Mouse (Mus musculus): ENCODE data around the gene Klb. TPM values are rescaled to one million over a fixed set of nuclear protein-coding genes. Genes with fewer than 3 reads are reported as not detected.
"Not testable (repeated sequence)": the region's sequence is repeated elsewhere in the genome, so short reads cannot be mapped to it uniquely, and the experiment has no call there.

The Klb gene
- polyA plus RNA-seq (2014; fragmentation: Nextera tagmentation; extraction: Ambion mirVana) = 0.08 and 0.13 TPM in 2 replicates

DNA sequence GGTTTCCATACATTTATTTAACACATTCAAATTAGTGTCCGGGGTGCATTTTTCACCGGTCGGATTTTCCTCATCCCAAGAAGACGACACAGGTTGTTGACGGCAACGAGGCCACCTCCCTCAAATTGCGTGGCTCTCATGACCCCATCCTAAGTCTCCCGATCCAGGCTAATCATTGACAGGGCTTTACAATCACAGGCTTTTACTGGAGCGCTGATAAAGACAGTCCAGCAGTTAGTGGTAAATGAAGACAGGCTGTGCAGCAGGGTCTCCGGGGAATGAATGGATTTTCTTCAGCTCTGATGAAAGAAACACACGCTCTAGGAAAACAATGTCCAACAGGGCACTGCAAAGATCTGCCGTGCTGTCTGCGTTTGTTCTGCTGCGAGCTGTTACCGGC is at the start of gene Klb:
Klb (plus strand) TSS at position 147 of the 400 bp plus-strand sequence.
- H3K4me3 ChIP-seq (ENCODE audit: low read depth, low read length) = peak within 1 kb of the TSS; percentile 14; the same call in 1 of the 2 replicates
- H3K36me3 ChIP-seq (ENCODE audit: control insufficient read depth, insufficient read depth, low read length) = no peaks in the 10 kb centered on the region
- H3K4me2 ChIP-seq (ENCODE audit: low read depth, low read length) = peak within 1 kb of the TSS; percentile 47
- H3K4me1 ChIP-seq (ENCODE audit: control insufficient read depth, insufficient read depth, low read length) = no peaks in the 10 kb centered on the region
- no peaks in the 10 kb centered on the region for H3K27me3 ChIP-seq (ENCODE audit: control insufficient read depth, insufficient read depth, low read length)
- ATAC-seq (ENCODE audit: low read depth) = no peak
- no peak within 1 kb of the TSS for H3K27ac ChIP-seq (ENCODE audit: low read depth, low read length)
- H3K9me3 ChIP-seq (ENCODE audit: control insufficient read depth, low read length) = no peaks in the 10 kb centered on the region
- no peak within 1 kb of the TSS for H3K9ac ChIP-seq (replicated peaks; ENCODE audit: low read depth, low read length)
- 10% methylated on average over 15 of the region's 15 CpGs for WGBS

DNA sequence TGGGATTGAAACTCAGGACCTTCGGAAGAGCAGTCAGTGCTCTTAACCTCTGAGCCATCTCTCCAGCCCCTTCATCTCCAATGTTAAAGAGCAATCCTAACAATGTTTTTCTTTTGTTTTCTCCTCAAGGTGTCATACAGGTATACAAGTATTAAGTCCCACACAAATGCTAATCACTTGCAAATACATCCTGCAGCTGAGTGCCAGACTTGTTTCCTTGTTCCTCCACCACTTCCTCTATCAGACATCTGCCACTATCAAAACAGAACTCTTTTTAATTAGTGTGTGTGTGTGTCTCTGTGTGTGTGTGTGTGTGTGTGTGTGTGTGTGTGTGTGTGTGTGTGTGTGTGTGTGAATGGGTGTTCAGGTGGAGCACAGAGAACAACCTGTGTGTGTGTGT is 48.5 kb upstream of the Klb start:
- not testable (repeated sequence) for H3K9ac ChIP-seq (replicated peaks; ENCODE audit: low read depth, low read length); H3K4me3 ChIP-seq (ENCODE audit: low read depth, low read length); H3K4me2 ChIP-seq (ENCODE audit: low read depth, low read length); H3K27ac ChIP-seq (ENCODE audit: low read depth, low read length); H3K4me1 ChIP-seq (ENCODE audit: control insufficient read depth, insufficient read depth, low read length); H3K36me3 ChIP-seq (ENCODE audit: control insufficient read depth, insufficient read depth, low read length); H3K27me3 ChIP-seq (ENCODE audit: control insufficient read depth, insufficient read depth, low read length); H3K9me3 ChIP-seq (ENCODE audit: control insufficient read depth, low read length); ATAC-seq (ENCODE audit: low read depth)
- 90% methylated on average over 1 of the region's 1 CpGs for WGBS

- Histone ChIP-seq H3K9ac (replicated peaks; ENCODE audit: low read depth, low read length) (no peak overlapping the region), H3K4me1 (ENCODE audit: control insufficient read depth, insufficient read depth, low read length) (no peaks in the 10 kb centered on the region), H3K27ac (ENCODE audit: low read depth, low read length) (no peak overlapping the region), H3K4me3 (ENCODE audit: low read depth, low read length) (no peak overlapping the region), H3K4me2 (ENCODE audit: low read depth, low read length) (no peak overlapping the region), H3K36me3 (ENCODE audit: control insufficient read depth, insufficient read depth, low read length) (peaks cover 6% of the 10 kb centered on the region; the same call in 1 of the 2 replicates), H3K9me3 (ENCODE audit: control insufficient read depth, low read length) (no peaks in the 10 kb centered on the region), H3K27me3 (ENCODE audit: control insufficient read depth, insufficient read depth, low read length) (no peaks in the 10 kb centered on the region)
- no peak for ATAC-seq (ENCODE audit: low read depth)
- 93% methylated on average over 9 of the region's 9 CpGs for WGBS
These were observed 48.0 kb upstream of the Klb start for GRCm38 (mm10) chr5:65300121-65300520.

DNA sequence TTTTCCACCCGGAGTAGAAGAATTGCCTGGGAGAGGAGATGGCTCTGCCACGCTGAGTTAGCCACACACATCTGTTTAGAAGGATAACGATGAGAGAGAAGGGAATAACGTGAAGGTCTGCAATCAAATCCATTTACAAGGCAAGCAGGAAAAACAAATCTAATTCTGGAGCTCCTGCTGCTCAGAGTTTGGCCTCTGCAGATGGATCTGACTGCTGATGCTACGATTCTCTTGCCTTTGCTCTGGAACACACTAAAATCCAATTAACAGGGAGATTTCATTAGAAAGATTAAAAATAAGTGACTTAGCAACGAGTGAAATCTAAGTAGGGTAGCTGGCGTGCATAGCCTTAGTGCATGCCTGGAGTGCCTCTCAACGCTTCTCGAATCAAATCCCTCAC is 42.6 kb upstream of the Klb start:
- Histone ChIP-seq H3K4me2 (ENCODE audit: low read depth, low read length) (no peak overlapping the region), H3K4me3 (ENCODE audit: low read depth, low read length) (no peak overlapping the region), H3K9ac (replicated peaks; ENCODE audit: low read depth, low read length) (no peak overlapping the region), H3K36me3 (ENCODE audit: control insufficient read depth, insufficient read depth, low read length) (no peaks in the 10 kb centered on the region), H3K9me3 (ENCODE audit: control insufficient read depth, low read length) (no peaks in the 10 kb centered on the region), H3K27ac (ENCODE audit: low read depth, low read length) (no peak overlapping the region), H3K4me1 (ENCODE audit: control insufficient read depth, insufficient read depth, low read length) (no peaks in the 10 kb centered on the region), H3K27me3 (ENCODE audit: control insufficient read depth, insufficient read depth, low read length) (no peaks in the 10 kb centered on the region)
- ATAC-seq (ENCODE audit: low read depth) = no peak
- 79% methylated on average over 9 of the region's 9 CpGs for WGBS

DNA sequence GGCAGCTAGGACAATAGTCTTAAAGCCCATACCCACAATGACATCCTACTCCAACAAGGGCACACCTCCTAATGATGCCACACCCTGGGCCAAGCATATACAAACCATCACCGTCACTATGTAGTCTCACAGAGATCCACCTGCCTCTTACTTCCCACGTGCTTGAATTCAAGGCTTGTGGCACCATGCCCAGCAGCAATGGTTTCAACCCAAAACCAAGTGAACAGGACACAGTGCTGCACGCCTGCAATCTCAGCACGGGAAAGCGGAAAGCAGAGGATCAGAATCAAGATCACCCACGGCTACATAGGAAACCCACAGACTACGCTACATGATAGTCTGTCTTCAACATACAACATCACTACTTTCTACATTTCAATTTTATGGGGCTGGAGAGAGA is 39.9 kb upstream of the Klb start:
- Histone ChIP-seq H3K27ac (ENCODE audit: low read depth, low read length) (no peak overlapping the region), H3K4me2 (ENCODE audit: low read depth, low read length) (no peak overlapping the region), H3K9ac (replicated peaks; ENCODE audit: low read depth, low read length) (no peak overlapping the region), H3K4me1 (ENCODE audit: control insufficient read depth, insufficient read depth, low read length) (no peaks in the 10 kb centered on the region), H3K4me3 (ENCODE audit: low read depth, low read length) (no peak overlapping the region), H3K9me3 (ENCODE audit: control insufficient read depth, low read length) (no peaks in the 10 kb centered on the region), H3K36me3 (ENCODE audit: control insufficient read depth, insufficient read depth, low read length) (no peaks in the 10 kb centered on the region), H3K27me3 (ENCODE audit: control insufficient read depth, insufficient read depth, low read length) (no peaks in the 10 kb centered on the region)
- WGBS = 94% methylated on average over 7 of the region's 7 CpGs
- no peak for ATAC-seq (ENCODE audit: low read depth)

DNA sequence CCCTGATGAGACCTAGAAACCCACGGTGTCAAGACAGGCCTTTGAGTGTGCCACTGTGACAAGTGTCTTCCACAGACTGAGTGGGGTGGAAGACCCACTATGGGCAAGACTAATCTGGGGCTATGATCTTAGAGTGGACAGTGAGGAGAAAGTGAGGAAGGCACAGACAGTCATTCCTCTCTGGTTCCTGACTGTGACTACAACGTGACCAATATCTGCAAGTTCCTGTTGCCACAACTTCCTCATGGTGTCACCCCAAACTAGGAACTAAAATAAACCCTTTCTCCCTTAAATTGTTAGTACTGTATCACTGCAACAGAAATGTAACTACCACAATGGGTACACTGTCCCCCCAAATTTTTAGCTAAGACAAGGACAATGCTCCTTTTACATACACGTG is 39.2 kb upstream of the Klb start:
- no peak overlapping the region for H3K9ac ChIP-seq (replicated peaks; ENCODE audit: low read depth, low read length)
- no peaks in the 10 kb centered on the region for H3K36me3 ChIP-seq (ENCODE audit: control insufficient read depth, insufficient read depth, low read length)
- H3K4me3 ChIP-seq (ENCODE audit: low read depth, low read length) = no peak overlapping the region
- no peak overlapping the region for H3K27ac ChIP-seq (ENCODE audit: low read depth, low read length)
- H3K4me2 ChIP-seq (ENCODE audit: low read depth, low read length) = no peak overlapping the region
- ATAC-seq (ENCODE audit: low read depth) = no peak
- H3K27me3 ChIP-seq (ENCODE audit: control insufficient read depth, insufficient read depth, low read length) = no peaks in the 10 kb centered on the region
- no peaks in the 10 kb centered on the region for H3K4me1 ChIP-seq (ENCODE audit: control insufficient read depth, insufficient read depth, low read length)
- no peaks in the 10 kb centered on the region for H3K9me3 ChIP-seq (ENCODE audit: control insufficient read depth, low read length)
- WGBS = 98% methylated on average over 3 of the region's 3 CpGs

GRCm38 (mm10) chr5:65319176-65319575 is 28.9 kb upstream of the Klb start:
- 87% methylated on average over 9 of the region's 9 CpGs for WGBS
- peaks cover 3% of the 10 kb centered on the region; the same call in 1 of the 2 replicates for H3K36me3 ChIP-seq (ENCODE audit: control insufficient read depth, insufficient read depth, low read length)
- no peaks in the 10 kb centered on the region for H3K27me3 ChIP-seq (ENCODE audit: control insufficient read depth, insufficient read depth, low read length)
- no peaks in the 10 kb centered on the region for H3K4me1 ChIP-seq (ENCODE audit: control insufficient read depth, insufficient read depth, low read length)
- no peak overlapping the region for H3K9ac ChIP-seq (replicated peaks; ENCODE audit: low read depth, low read length)
- no peak overlapping the region for H3K27ac ChIP-seq (ENCODE audit: low read depth, low read length)
- no peak overlapping the region for H3K4me3 ChIP-seq (ENCODE audit: low read depth, low read length)
- H3K9me3 ChIP-seq (ENCODE audit: control insufficient read depth, low read length) = no peaks in the 10 kb centered on the region
- no peak for ATAC-seq (ENCODE audit: low read depth)
- H3K4me2 ChIP-seq (ENCODE audit: low read depth, low read length) = no peak overlapping the region

DNA sequence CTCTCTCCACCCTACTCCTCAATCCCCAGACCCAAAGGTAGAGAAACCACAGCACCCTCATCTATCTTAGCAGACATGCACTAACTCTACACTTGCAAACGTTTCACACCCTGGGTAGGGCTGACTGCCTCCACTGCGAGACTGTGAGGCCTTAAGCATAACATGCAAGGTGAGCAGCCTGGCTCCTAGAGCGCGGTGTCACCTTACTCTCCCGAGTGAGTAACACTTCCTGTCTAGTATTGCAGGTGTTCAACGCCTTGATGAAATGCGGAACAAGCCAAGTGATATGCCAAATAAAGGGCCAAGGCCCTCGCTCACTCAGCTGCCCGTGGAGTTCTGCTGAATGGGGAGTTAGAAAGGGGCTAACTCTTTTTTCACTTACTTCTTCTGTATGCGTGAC is 25.9 kb upstream of the Klb start:
- Histone ChIP-seq H3K27me3 (ENCODE audit: control insufficient read depth, insufficient read depth, low read length) (no peaks in the 10 kb centered on the region), H3K36me3 (ENCODE audit: control insufficient read depth, insufficient read depth, low read length) (peaks cover 3% of the 10 kb centered on the region; the same call in 1 of the 2 replicates), H3K9me3 (ENCODE audit: control insufficient read depth, low read length) (no peaks in the 10 kb centered on the region), H3K4me1 (ENCODE audit: control insufficient read depth, insufficient read depth, low read length) (no peaks in the 10 kb centered on the region), H3K4me2 (ENCODE audit: low read depth, low read length) (no peak overlapping the region), H3K4me3 (ENCODE audit: low read depth, low read length) (no peak overlapping the region), H3K27ac (ENCODE audit: low read depth, low read length) (no peak overlapping the region), H3K9ac (replicated peaks; ENCODE audit: low read depth, low read length) (no peak overlapping the region)
- WGBS = 92% methylated on average over 10 of the region's 10 CpGs
- no peak for ATAC-seq (ENCODE audit: low read depth)

GRCm38 (mm10) chr5:65324271-65324670 is 23.8 kb upstream of the Klb start:
- Histone ChIP-seq H3K4me1 (ENCODE audit: control insufficient read depth, insufficient read depth, low read length) (no peaks in the 10 kb centered on the region), H3K27me3 (ENCODE audit: control insufficient read depth, insufficient read depth, low read length) (no peaks in the 10 kb centered on the region), H3K36me3 (ENCODE audit: control insufficient read depth, insufficient read depth, low read length) (no peaks in the 10 kb centered on the region), H3K27ac (ENCODE audit: low read depth, low read length) (no peak overlapping the region), H3K4me3 (ENCODE audit: low read depth, low read length) (no peak overlapping the region), H3K4me2 (ENCODE audit: low read depth, low read length) (no peak overlapping the region), H3K9ac (replicated peaks; ENCODE audit: low read depth, low read length) (no peak overlapping the region), H3K9me3 (ENCODE audit: control insufficient read depth, low read length) (no peaks in the 10 kb centered on the region)
- no peak for ATAC-seq (ENCODE audit: low read depth)
- WGBS = 94% methylated on average over 3 of the region's 3 CpGs

Data from neural tube, embryonic 14.5 days (tissue).